Mouse (Mus musculus): ENCODE results near the gene Tnip2. TPM values are rescaled to one million over a fixed set of nuclear protein-coding genes. Genes with fewer than 3 reads are reported as not detected.

Tnip2 gene
- polyA plus RNA-seq, 1 experiment from 2014 or later: 17.1 TPM

GRCm38 (mm10) chr5:34446207-34446606 lies 67.6 kb downstream of the Tnip2 start:
- Histone ChIP-seq H3K36me3 (ENCODE audit: control insufficient read depth, insufficient read depth, low read length) (peaks cover 8% of the 10 kb centered on the region; the same call in 1 of the 2 replicates), H3K27me3 (replicated peaks; ENCODE audit: control insufficient read depth, insufficient read depth, low read length) (no peaks in the 10 kb centered on the region), H3K4me3 (ENCODE audit: low read length) (no peak overlapping the region), H3K4me2 (ENCODE audit: low read depth, low read length) (no peak overlapping the region), H3K27ac (ENCODE audit: low read length) (no peak overlapping the region), H3K9me3 (ENCODE audit: control insufficient read depth, low read length) (no peaks in the 10 kb centered on the region), H3K9ac (ENCODE audit: low read depth, low read length) (no peak overlapping the region), H3K4me1 (ENCODE audit: control insufficient read depth, insufficient read depth, low read length) (no peaks in the 10 kb centered on the region)
- 90% methylated on average over 9 of the region's 9 CpGs for WGBS
- no peak for ATAC-seq

Other genes with a start within 250 kb of the Tnip2 start
- gene Zfyve28, start 225.5 kb downstream of the Tnip2 start, polyA plus RNA-seq (2015; fragmentation: Nextera tagmentation; extraction: Ambion mirVana): 0.28 and 0.42 TPM in 2 replicates
- not detected in 2 replicates for gene Cfap99, start 225.4 kb downstream of the Tnip2 start, polyA plus RNA-seq (2015; fragmentation: Nextera tagmentation; extraction: Ambion mirVana)
- 133 and 143 TPM in 2 replicates for gene Rnf4, start 177.7 kb downstream of the Tnip2 start, polyA plus RNA-seq (2015; fragmentation: Nextera tagmentation; extraction: Ambion mirVana)
- gene Fam193a, start 144.1 kb downstream of the Tnip2 start, polyA plus RNA-seq (2015; fragmentation: Nextera tagmentation; extraction: Ambion mirVana): 6.7 TPM in 2 replicates
- gene Sh3bp2, start 11.8 kb upstream of the Tnip2 start, polyA plus RNA-seq (2015; fragmentation: Nextera tagmentation; extraction: Ambion mirVana): 3.4 and 3.7 TPM in 2 replicates
- 138 and 143 TPM in 2 replicates for gene Add1, start 59.7 kb upstream of the Tnip2 start, polyA plus RNA-seq (2015; fragmentation: Nextera tagmentation; extraction: Ambion mirVana)
- 116 and 118 TPM in 2 replicates for gene Mfsd10, start 123.2 kb upstream of the Tnip2 start, polyA plus RNA-seq (2015; fragmentation: Nextera tagmentation; extraction: Ambion mirVana)
- gene Nop14, start 146.2 kb upstream of the Tnip2 start, polyA plus RNA-seq (2015; fragmentation: Nextera tagmentation; extraction: Ambion mirVana): 21.0 and 23.7 TPM in 2 replicates
- 0.93 and 1.2 TPM in 2 replicates for gene Grk4, start 146.4 kb upstream of the Tnip2 start, polyA plus RNA-seq (2015; fragmentation: Nextera tagmentation; extraction: Ambion mirVana)
- 7.2 and 7.4 TPM in 2 replicates for gene Htt, start 247.7 kb upstream of the Tnip2 start, polyA plus RNA-seq (2015; fragmentation: Nextera tagmentation; extraction: Ambion mirVana)

Data from intestine, embryonic 16.5 days (tissue).